Mouse (Mus musculus) liver, postnatal 0 days (tissue): ENCODE data around the gene Bms1. TPM values are rescaled to one million over a fixed set of nuclear protein-coding genes. Genes with fewer than 3 reads are reported as not detected.

Experiments used
- ATAC-seq: fragments of 200-750 bp; cut with Nextera tagmentation; 2 replicates; pipeline ENCODE4 v1.8.0; 2017; ENCODE audit warnings: mild to moderate bottlenecking, moderate library complexity
- DNase-seq: peaks from one replicate; pipeline ENCODE4 v3.0.0-alpha.2; 2016
- H3K27ac ChIP-seq: fragments of 300-500 bp; sonication (generic); 2 replicates; pipeline ENCODE4 v1.5.1; 2014; ENCODE audit warnings: antibody characterized with exemption, moderate library complexity, mild to moderate bottlenecking, low read depth
- H3K27me3 ChIP-seq: fragments of 300-500 bp; sonication (generic); 2 replicates; pipeline ENCODE4 v1.6.1; 2014; ENCODE audit warnings: low read length, control low read depth, mixed read lengths; ENCODE audit not compliant: insufficient read depth
- H3K36me3 ChIP-seq: fragments of 300-500 bp; sonication (generic); replicated peaks from 2 replicates; pipeline ENCODE4 v1.6.1; 2014; ENCODE audit warnings: mild to moderate bottlenecking, control low read depth, low read length, moderate library complexity, mixed read lengths; ENCODE audit not compliant: insufficient read depth
- H3K4me1 ChIP-seq: fragments of 300-500 bp; sonication (generic); 2 replicates; pipeline ENCODE4 v1.6.1; 2014; ENCODE audit warnings: antibody characterized with exemption, mild to moderate bottlenecking, control low read depth; ENCODE audit not compliant: insufficient read depth
- H3K4me2 ChIP-seq: fragments of 300-500 bp; sonication (generic); 2 replicates; pipeline ENCODE4 v1.6.1; 2014; ENCODE audit warnings: low read depth, mild to moderate bottlenecking, low read length, moderate library complexity, mixed read lengths
- H3K4me3 ChIP-seq: fragments of 300-500 bp; sonication (generic); 2 replicates; pipeline ENCODE4 v1.5.1; 2014; ENCODE audit warnings: low read depth, low read length
- H3K9ac ChIP-seq: fragments of 300-500 bp; sonication (generic); replicated peaks from 2 replicates; pipeline ENCODE4 v1.6.1; 2014; ENCODE audit warnings: mild to moderate bottlenecking, moderate library complexity
- H3K9me3 ChIP-seq: fragments of 300-500 bp; sonication (generic); 2 replicates; pipeline ENCODE4 v1.6.1; 2016; ENCODE audit warnings: mild to moderate bottlenecking, control low read depth, low read length, mixed read lengths
- CTCF ChIP-seq: sonication (generic); IDR thresholded peaks from 2 replicates; pipeline ENCODE4 v1.5.1; 2016; ENCODE audit warnings: antibody characterized with exemption, low read depth
- EP300 ChIP-seq: IDR thresholded peaks from 2 replicates; pipeline ENCODE4 v1.6.1; 2016; ENCODE audit warnings: antibody characterized with exemption, low read depth, mild to moderate bottlenecking
- WGBS: fragments of 180-500 bp; shearing (Covaris S2); extraction: QIAGEN DNeasy Blood & Tissue Kit; methylation state at CpG from one replicate; pipeline ENCODE4 v1.1.7; 2014; ENCODE audit not compliant: insufficient replicate concordance; 5-methylcytosine and 5-hydroxymethylcytosine counted together
- polyA plus RNA-seq: library from polyadenylated mRNA; unstranded; fragments of >200 nt; fragmentation: Nextera tagmentation; extraction: Ambion mirVana; gene quantifications from 2 replicates; pipeline ENCODE4 v1.2.1, GENCODE M21; 2015

Gene Bms1
- polyA plus RNA-seq, 1 experiment from 2014 or later = 8.5 TPM

- no peak overlapping the region for H3K27ac ChIP-seq
- no peak overlapping the region for H3K4me2 ChIP-seq
- no peaks in the 10 kb centered on the region for H3K27me3 ChIP-seq
- H3K36me3 ChIP-seq = no peaks in the 10 kb centered on the region
- WGBS = 60% methylated on average over 5 of the region's 5 CpGs
- DNase-seq (no peak), ATAC-seq (no peak)
- TF ChIP-seq CTCF (no peak), EP300 (no peak)
- no peaks in the 10 kb centered on the region for H3K4me1 ChIP-seq
- H3K4me3 ChIP-seq = no peak overlapping the region
- H3K9ac ChIP-seq = no peak overlapping the region
- H3K9me3 ChIP-seq = no peaks in the 10 kb centered on the region
These were observed 46.5 kb downstream of the Bms1 start for GRCm38 (mm10) chr6:118372794-118373193.

- H3K9me3 ChIP-seq = no peaks in the 10 kb centered on the region
- TF ChIP-seq CTCF (no peak), EP300 (no peak)
- H3K27me3 ChIP-seq = no peaks in the 10 kb centered on the region
- no peaks in the 10 kb centered on the region for H3K36me3 ChIP-seq
- ATAC-seq (no peak), DNase-seq (no peak)
- no peak overlapping the region for H3K4me2 ChIP-seq
- WGBS = 67% methylated on average over 7 of the region's 7 CpGs
- H3K9ac ChIP-seq = no peak overlapping the region
- H3K4me3 ChIP-seq = no peak overlapping the region
- H3K4me1 ChIP-seq = no peaks in the 10 kb centered on the region
- H3K27ac ChIP-seq = no peak overlapping the region
These were observed 51.8 kb downstream of the Bms1 start for GRCm38 (mm10) chr6:118367502-118367901.

- no peak overlapping the region for H3K27ac ChIP-seq
- ATAC-seq (no peak), DNase-seq (no peak)
- H3K4me3 ChIP-seq = no peak overlapping the region
- no peaks in the 10 kb centered on the region for H3K9me3 ChIP-seq
- H3K36me3 ChIP-seq = no peaks in the 10 kb centered on the region
- H3K4me1 ChIP-seq = no peaks in the 10 kb centered on the region
- 56% methylated on average over 3 of the region's 3 CpGs for WGBS
- no peak overlapping the region for H3K4me2 ChIP-seq
- H3K27me3 ChIP-seq = no peaks in the 10 kb centered on the region
- TF ChIP-seq EP300 = no peak
- no peak for TF ChIP-seq CTCF
- H3K9ac ChIP-seq = no peak overlapping the region
These were observed 53.1 kb downstream of the Bms1 start for GRCm38 (mm10) chr6:118366196-118366595.

- TF ChIP-seq CTCF (no peak), EP300 (no peak)
- H3K27ac ChIP-seq = no peak overlapping the region
- DNase-seq (no peak), ATAC-seq (no peak)
- no peak overlapping the region for H3K9ac ChIP-seq
- H3K4me3 ChIP-seq = no peak overlapping the region
- no peaks in the 10 kb centered on the region for H3K4me1 ChIP-seq
- H3K36me3 ChIP-seq = no peaks in the 10 kb centered on the region
- no peak overlapping the region for H3K4me2 ChIP-seq
- no peaks in the 10 kb centered on the region for H3K27me3 ChIP-seq
- no peaks in the 10 kb centered on the region for H3K9me3 ChIP-seq
These were observed 53.5 kb downstream of the Bms1 start for GRCm38 (mm10) chr6:118365781-118366180.

- DNase-seq = no peak
- no peak overlapping the region for H3K27ac ChIP-seq
These were observed 68.9 kb downstream of the Bms1 start for GRCm38 (mm10) chr6:118350342-118350741.

GRCm38 (mm10) chr6:118348186-118348585 lies 71.1 kb downstream of the Bms1 start:
- Histone ChIP-seq H3K9ac (no peak overlapping the region), H3K27ac (no peak overlapping the region), H3K4me3 (no peak overlapping the region), H3K4me1 (no peaks in the 10 kb centered on the region), H3K9me3 (no peaks in the 10 kb centered on the region), H3K4me2 (no peak overlapping the region), H3K27me3 (no peaks in the 10 kb centered on the region), H3K36me3 (no peaks in the 10 kb centered on the region)
- WGBS = 41% methylated on average over 3 of the region's 3 CpGs
- ATAC-seq = no peak
- no peak for DNase-seq
- TF ChIP-seq EP300 (no peak), CTCF (no peak)

More at GRCm38 (mm10) chr6:118350342-118350741, 68.9 kb downstream of the Bms1 start:
- Histone ChIP-seq H3K36me3 (no peaks in the 10 kb centered on the region), H3K9me3 (no peaks in the 10 kb centered on the region), H3K4me1 (no peaks in the 10 kb centered on the region), H3K9ac (no peak overlapping the region), H3K4me2 (no peak overlapping the region), H3K4me3 (no peak overlapping the region), H3K27me3 (no peaks in the 10 kb centered on the region)
- ATAC-seq = no peak
- WGBS = 30% methylated on average over 12 of the region's 12 CpGs
- TF ChIP-seq EP300 = no peak
- no peak for TF ChIP-seq CTCF

GRCm38 (mm10) chr6:118347291-118347690 lies 72.0 kb downstream of the Bms1 start:
- 83% methylated on average over 8 of the region's 8 CpGs for WGBS
- H3K4me3 ChIP-seq = no peak overlapping the region
- H3K4me1 ChIP-seq = no peaks in the 10 kb centered on the region
- H3K9me3 ChIP-seq = no peaks in the 10 kb centered on the region
- H3K9ac ChIP-seq = no peak overlapping the region
- TF ChIP-seq CTCF = no peak
- no peak for TF ChIP-seq EP300
- DNase-seq (no peak), ATAC-seq (no peak)
- no peak overlapping the region for H3K27ac ChIP-seq
- H3K27me3 ChIP-seq = no peaks in the 10 kb centered on the region
- H3K4me2 ChIP-seq = no peak overlapping the region
- no peaks in the 10 kb centered on the region for H3K36me3 ChIP-seq
